Mouse (Mus musculus): ENCODE results near the gene Gm20388. TPM values are rescaled to one million over a fixed set of nuclear protein-coding genes. Genes with fewer than 3 reads are reported as not detected.

Gene Gm20388
- polyA plus RNA-seq, 1 experiment from 2014 or later, result 47.1 TPM

DNA sequence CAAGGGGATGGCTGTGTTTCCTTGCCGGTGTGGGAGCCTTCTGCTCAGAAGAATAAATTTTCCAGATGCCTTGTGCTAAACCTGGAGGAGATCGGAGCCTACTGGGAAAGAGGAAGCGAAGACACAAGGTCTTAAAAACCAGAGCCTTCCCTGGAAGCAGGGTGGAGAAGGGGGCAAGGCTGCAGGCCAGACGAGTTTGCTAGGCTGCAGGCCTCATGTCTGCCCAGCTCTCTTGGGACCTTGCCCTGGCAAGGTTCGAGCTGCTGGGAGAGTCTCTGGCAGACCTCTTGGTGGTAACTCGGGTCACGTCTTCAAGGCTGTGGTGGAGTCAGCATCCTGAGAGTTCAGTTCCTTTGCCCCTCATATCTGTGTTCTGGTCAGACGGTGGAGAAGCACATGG, 324.2 kb downstream of the Gm20388 start:
- Histone ChIP-seq H3K4me3 (ENCODE audit: inconsistent target) (no peak overlapping the region), H3K79me2 (ENCODE audit: inconsistent target) (no peaks in the 10 kb centered on the region), H3K27ac (no peak overlapping the region), H3K36me3 (ENCODE audit: inconsistent target) (no peaks in the 10 kb centered on the region)
- WGBS (ENCODE audit: missing documents), result 60% methylated on average over 8 of the region's 8 CpGs

GRCm38 (mm10) chr8:120243222-120243621, 332.6 kb downstream of the Gm20388 start:
- Histone ChIP-seq H3K36me3 (ENCODE audit: inconsistent target) (no peaks in the 10 kb centered on the region), H3K27ac (no peak overlapping the region), H3K4me3 (ENCODE audit: inconsistent target) (no peak overlapping the region), H3K79me2 (ENCODE audit: inconsistent target) (no peaks in the 10 kb centered on the region)
- WGBS (ENCODE audit: missing documents), result 75% methylated on average over 4 of the region's 4 CpGs

DNA sequence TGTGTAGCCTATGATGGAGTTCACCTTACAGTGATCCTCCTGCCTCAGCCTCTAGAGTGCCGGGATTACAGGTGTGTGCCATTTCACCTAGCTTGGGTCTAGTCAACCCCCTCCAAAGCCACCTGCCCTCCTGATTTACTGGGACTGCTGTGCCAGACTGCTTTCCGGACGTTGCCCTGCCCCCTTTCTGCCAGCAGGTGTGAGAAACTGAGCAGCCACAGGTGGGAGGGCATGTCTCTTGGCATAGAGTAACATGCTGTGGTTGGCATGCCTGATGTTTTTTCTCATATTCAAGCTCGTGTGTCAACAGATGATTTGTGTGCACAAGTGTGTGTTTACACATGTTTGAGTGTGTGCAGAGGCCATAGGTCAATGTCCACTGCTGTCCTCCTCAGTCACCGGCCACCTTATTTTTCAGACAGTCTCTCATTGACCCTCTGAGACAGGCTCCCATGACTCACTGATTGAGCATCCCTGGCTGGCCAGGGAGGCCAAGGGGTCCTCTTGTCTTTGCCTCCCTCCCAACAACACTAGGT, 333.3 kb downstream of the Gm20388 start:
- no peak overlapping the region for H3K27ac ChIP-seq
- no peaks in the 10 kb centered on the region for H3K36me3 ChIP-seq (ENCODE audit: inconsistent target)
- no peak overlapping the region for H3K4me3 ChIP-seq (ENCODE audit: inconsistent target)
- WGBS (ENCODE audit: missing documents), result 98% methylated on average over 5 of the region's 5 CpGs
- no peaks in the 10 kb centered on the region for H3K79me2 ChIP-seq (ENCODE audit: inconsistent target)

- H3K79me2 ChIP-seq (ENCODE audit: inconsistent target), result no peaks in the 10 kb centered on the region
- no peaks in the 10 kb centered on the region for H3K36me3 ChIP-seq (ENCODE audit: inconsistent target)
- 94% methylated on average over 10 of the region's 10 CpGs for WGBS (ENCODE audit: missing documents)
- no peak overlapping the region for H3K27ac ChIP-seq
- no peak overlapping the region for H3K4me3 ChIP-seq (ENCODE audit: inconsistent target)
Measured at GRCm38 (mm10) chr8:120244553-120244952, 333.9 kb downstream of the Gm20388 start.

- Histone ChIP-seq H3K36me3 (ENCODE audit: inconsistent target) (no peaks in the 10 kb centered on the region), H3K27ac (no peak overlapping the region), H3K4me3 (ENCODE audit: inconsistent target) (no peak overlapping the region), H3K79me2 (ENCODE audit: inconsistent target) (no peaks in the 10 kb centered on the region)
- 93% methylated on average over 5 of the region's 5 CpGs for WGBS (ENCODE audit: missing documents)
Measured at GRCm38 (mm10) chr8:120247618-120248017, 337.0 kb downstream of the Gm20388 start.

DNA sequence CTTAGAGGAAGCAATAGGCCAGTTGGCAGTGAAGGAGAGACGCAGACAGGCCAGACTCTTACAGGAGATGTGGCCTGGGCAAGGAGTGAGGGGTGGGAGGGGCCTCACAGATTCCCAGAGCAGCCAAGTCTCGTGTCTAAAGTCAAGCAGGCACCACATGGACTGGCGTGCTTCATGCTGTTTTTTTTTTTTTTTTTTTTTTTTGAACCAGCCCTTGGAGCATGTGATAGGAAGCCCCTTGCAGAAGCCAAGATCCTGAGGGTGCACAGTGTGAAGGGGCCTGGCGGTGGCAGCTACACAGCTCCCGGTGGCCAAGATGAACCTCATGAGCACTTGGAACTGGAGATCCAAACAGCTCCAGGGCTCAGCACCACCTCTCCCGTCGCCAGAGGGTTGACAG, 337.4 kb downstream of the Gm20388 start:
- 83% methylated on average over 7 of the region's 7 CpGs for WGBS (ENCODE audit: missing documents)
- H3K36me3 ChIP-seq (ENCODE audit: inconsistent target), result no peaks in the 10 kb centered on the region
- H3K4me3 ChIP-seq (ENCODE audit: inconsistent target), result no peak overlapping the region
- no peaks in the 10 kb centered on the region for H3K79me2 ChIP-seq (ENCODE audit: inconsistent target)
- H3K27ac ChIP-seq, result no peak overlapping the region

DNA sequence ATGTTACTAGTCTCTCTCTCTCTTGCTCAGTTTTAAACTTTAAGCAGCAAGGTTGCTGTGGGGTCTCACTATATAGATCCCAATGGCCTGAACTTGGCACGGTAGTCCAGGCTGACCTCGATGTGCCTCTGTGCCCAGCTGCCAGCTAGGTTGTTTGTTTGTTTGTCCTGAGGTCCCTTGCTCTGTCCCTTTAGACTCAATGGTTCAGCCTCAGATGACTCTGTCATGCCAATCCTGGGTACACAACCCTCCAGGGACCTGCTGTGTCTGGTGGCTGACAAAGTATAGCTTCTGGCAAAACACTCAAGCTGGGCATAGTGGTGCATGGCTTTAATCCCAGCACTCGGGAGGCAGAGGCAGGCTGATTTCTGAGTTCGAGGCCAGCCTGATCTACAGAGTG, 337.8 kb downstream of the Gm20388 start:
- Histone ChIP-seq H3K4me3 (ENCODE audit: inconsistent target) (no peak overlapping the region), H3K79me2 (ENCODE audit: inconsistent target) (no peaks in the 10 kb centered on the region), H3K27ac (no peak overlapping the region), H3K36me3 (ENCODE audit: inconsistent target) (no peaks in the 10 kb centered on the region)
- 90% methylated on average over 4 of the region's 4 CpGs for WGBS (ENCODE audit: missing documents)

- Histone ChIP-seq H3K79me2 (ENCODE audit: inconsistent target) (no peaks in the 10 kb centered on the region), H3K27ac (no peak overlapping the region), H3K4me3 (ENCODE audit: inconsistent target) (no peak overlapping the region), H3K36me3 (ENCODE audit: inconsistent target) (no peaks in the 10 kb centered on the region)
- 89% methylated on average over 9 of the region's 9 CpGs for WGBS (ENCODE audit: missing documents)
Measured at GRCm38 (mm10) chr8:120249800-120250336, 339.2 kb downstream of the Gm20388 start.

DNA sequence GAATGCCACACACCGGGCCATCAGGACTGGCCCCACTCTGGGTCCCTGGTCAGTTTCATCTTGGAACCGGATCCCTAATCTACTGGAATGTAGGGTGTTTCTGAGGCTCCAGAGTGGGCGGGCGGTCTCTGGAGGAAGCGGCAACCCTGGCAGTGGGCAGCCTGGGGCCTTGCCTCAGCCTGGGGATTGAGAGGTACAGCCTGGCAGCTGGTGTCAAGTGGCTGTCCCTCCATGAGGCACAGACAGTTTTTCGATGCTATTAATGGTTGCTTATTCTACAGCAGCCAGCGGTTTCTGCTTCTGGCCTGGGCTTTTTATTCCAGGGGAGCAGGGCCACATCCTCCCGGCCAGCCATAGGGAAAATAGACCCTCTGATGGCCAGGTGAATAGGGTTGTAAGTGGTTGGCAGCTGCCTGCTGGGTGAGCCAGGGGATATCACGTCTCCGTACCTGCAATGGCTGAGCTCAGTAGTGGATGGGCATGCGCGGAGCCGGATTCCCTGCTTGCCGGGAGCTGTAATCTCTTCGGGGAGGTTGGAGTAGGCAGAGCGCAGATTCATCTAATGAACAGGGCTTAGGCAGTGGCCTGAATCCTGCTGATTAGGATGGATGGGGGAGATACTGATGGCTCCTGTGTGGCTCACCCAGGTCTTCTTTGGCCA, 340.2 kb downstream of the Gm20388 start:
- no peaks in the 10 kb centered on the region for H3K36me3 ChIP-seq (ENCODE audit: inconsistent target)
- H3K27ac ChIP-seq, result no peak overlapping the region
- 94% methylated on average over 16 of the region's 16 CpGs for WGBS (ENCODE audit: missing documents)
- no peaks in the 10 kb centered on the region for H3K79me2 ChIP-seq (ENCODE audit: inconsistent target)
- H3K4me3 ChIP-seq (ENCODE audit: inconsistent target), result no peak overlapping the region

DNA sequence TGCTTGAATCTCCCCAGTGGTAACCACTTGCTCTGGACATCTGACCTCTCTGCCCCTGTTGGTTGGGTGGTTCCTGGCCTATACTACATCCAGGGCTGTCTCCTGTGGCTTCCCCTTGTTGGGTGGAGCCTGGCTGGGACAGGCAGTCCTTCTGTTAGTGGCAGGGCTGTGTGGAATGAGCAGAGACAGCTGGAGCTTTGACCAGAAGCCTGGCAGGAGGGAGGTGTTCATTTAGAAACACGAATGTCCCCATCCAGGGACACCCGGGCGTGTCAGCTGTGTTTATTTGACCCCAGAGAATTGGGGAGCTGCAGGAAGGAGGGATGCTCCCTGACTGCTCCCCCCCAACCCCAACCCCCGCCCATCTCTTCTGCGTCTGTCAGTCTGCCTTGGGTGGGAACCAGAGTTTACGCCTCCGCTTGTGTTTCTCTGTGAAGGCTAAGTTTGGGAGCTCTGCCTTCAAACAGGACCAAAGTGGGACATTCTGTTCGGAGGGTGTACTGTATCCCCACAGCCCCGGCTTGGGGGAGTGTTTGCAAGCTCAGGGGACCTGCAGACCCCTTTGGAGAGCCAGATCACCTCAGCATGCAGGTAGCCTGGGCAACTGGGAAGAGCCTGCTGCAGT, 340.9 kb downstream of the Gm20388 start:
- 94% methylated on average over 9 of the region's 9 CpGs for WGBS (ENCODE audit: missing documents)
- Histone ChIP-seq H3K36me3 (ENCODE audit: inconsistent target) (no peaks in the 10 kb centered on the region), H3K4me3 (ENCODE audit: inconsistent target) (no peak overlapping the region), H3K79me2 (ENCODE audit: inconsistent target) (no peaks in the 10 kb centered on the region), H3K27ac (no peak overlapping the region)

DNA sequence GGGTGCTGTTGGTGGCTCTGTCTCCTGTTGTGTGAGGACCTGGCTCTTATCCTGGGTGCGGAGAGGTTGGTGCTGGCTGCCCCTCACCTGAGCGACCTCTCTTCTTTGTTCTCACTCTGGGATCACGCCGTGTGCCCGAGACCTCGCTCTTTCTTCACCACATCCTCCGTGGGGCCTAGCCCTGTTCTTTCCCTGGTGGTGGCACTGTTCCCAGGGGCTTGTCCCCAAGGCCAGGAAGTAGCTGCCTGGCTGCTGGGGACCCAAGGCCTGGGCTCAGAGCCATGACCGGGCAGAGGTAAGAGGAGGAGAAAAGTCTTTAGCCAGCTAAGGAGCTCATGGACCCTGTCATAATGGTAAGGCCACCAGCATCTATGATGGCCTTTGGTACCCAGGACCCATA, 343.0 kb downstream of the Gm20388 start:
- Histone ChIP-seq H3K4me3 (ENCODE audit: inconsistent target) (no peak overlapping the region), H3K79me2 (ENCODE audit: inconsistent target) (no peaks in the 10 kb centered on the region), H3K27ac (no peak overlapping the region), H3K36me3 (ENCODE audit: inconsistent target) (no peaks in the 10 kb centered on the region)
- WGBS (ENCODE audit: missing documents), result 47% methylated on average over 8 of the region's 8 CpGs

GRCm38 (mm10) chr8:120255406-120255987, 344.9 kb downstream of the Gm20388 start:
- H3K36me3 ChIP-seq (ENCODE audit: inconsistent target), result no peaks in the 10 kb centered on the region
- no peak overlapping the region for H3K4me3 ChIP-seq (ENCODE audit: inconsistent target)
- 86% methylated on average over 6 of the region's 6 CpGs for WGBS (ENCODE audit: missing documents)
- H3K27ac ChIP-seq, result no peak overlapping the region
- H3K79me2 ChIP-seq (ENCODE audit: inconsistent target), result no peaks in the 10 kb centered on the region

DNA sequence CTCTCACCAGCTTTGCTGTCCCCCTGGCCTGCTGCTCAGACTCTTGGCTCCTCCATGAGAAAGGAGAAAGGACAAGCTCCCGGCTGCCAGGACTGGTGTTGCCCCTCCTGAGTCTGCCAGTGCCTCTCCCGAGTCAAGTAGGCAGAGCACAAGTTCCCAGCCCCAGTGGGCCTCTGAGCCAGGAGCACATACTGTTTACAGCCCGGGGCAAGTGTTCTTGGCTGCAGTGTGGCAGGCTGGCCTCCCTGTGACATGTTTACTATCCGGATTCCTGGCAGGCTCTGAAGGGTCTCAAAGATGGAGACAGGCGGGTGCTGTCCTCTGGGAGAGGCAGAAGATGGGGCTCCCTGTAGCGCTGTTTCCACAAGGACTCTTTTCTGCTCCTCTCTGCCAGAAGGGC, 346.3 kb downstream of the Gm20388 start:
- 98% methylated on average over 6 of the region's 6 CpGs for WGBS (ENCODE audit: missing documents)
- no peaks in the 10 kb centered on the region for H3K79me2 ChIP-seq (ENCODE audit: inconsistent target)
- no peak overlapping the region for H3K27ac ChIP-seq
- no peaks in the 10 kb centered on the region for H3K36me3 ChIP-seq (ENCODE audit: inconsistent target)
- no peak overlapping the region for H3K4me3 ChIP-seq (ENCODE audit: inconsistent target)

- no peak overlapping the region for H3K27ac ChIP-seq
- no peak overlapping the region for H3K4me3 ChIP-seq (ENCODE audit: inconsistent target)
- H3K36me3 ChIP-seq (ENCODE audit: inconsistent target), result no peaks in the 10 kb centered on the region
- H3K79me2 ChIP-seq (ENCODE audit: inconsistent target), result no peaks in the 10 kb centered on the region
- 97% methylated on average over 13 of the region's 13 CpGs for WGBS (ENCODE audit: missing documents)
Measured at GRCm38 (mm10) chr8:120259206-120259605, 348.6 kb downstream of the Gm20388 start.

DNA sequence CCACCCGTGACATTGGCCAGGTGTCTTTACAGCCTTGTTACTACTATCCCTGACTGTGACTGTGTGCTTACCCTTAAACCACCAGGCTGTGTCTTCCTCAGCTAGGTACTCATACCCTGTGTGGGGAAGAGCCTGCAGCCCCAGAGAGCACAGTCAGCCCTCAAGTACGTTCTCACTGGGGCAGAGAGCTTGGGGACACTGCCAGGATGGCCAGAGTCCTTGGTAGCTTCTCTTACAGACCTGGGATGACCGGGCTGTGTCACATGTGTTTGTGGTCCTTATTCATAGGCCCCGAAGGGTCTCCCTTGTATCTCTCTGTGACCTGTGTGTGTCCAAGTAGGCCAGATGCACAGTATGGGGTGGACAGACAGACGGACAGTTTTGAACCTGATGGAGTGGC, 350.0 kb downstream of the Gm20388 start:
- Histone ChIP-seq H3K36me3 (ENCODE audit: inconsistent target) (no peaks in the 10 kb centered on the region), H3K4me3 (ENCODE audit: inconsistent target) (no peak overlapping the region), H3K27ac (no peak overlapping the region), H3K79me2 (ENCODE audit: inconsistent target) (no peaks in the 10 kb centered on the region)
- WGBS (ENCODE audit: missing documents), result 86% methylated on average over 5 of the region's 5 CpGs

Data from macrophage (primary cell).